Comparison of ENCODE assay signal across 8 mouse cellular contexts in genomic region chr12:49951821-49952220, GRCm38 (mm10).
DNase-seq lines count a peak whose midpoint lies in the region; ATAC-seq and TF ChIP-seq lines count a peak whose summit lies in the region.

No protein-coding gene starts in this region.

- H3K4me1 ChIP-seq in intestine, postnatal 0 days (replicated peaks; ENCODE audit: control insufficient read depth, insufficient read depth, low read length) = no peaks in the 10 kb centered on the region
- H3K4me1 ChIP-seq in intestine, embryonic 16.5 days (ENCODE audit: control insufficient read depth, insufficient read depth, low read length) = no peaks in the 10 kb centered on the region
- peaks cover 4% of the 10 kb centered on the region; the same call in 1 of the 2 replicates for H3K4me1 ChIP-seq in forebrain, embryonic 10.5 days

- H3K9ac ChIP-seq in intestine, postnatal 0 days (ENCODE audit: low read depth, low read length) = no peak overlapping the region
- H3K9ac ChIP-seq in intestine, embryonic 16.5 days (ENCODE audit: low read depth, low read length) = no peak overlapping the region

- no peak for ATAC-seq in intestine, postnatal 0 days
- ATAC-seq in intestine, embryonic 16.5 days = no peak
- no peak for ATAC-seq in Patski

- no peaks in the 10 kb centered on the region for H3K27me3 ChIP-seq in intestine, postnatal 0 days (replicated peaks; ENCODE audit: control insufficient read depth, insufficient read depth, low read length)
- H3K27me3 ChIP-seq in intestine, embryonic 16.5 days (replicated peaks; ENCODE audit: control insufficient read depth, insufficient read depth, low read length) = no peaks in the 10 kb centered on the region
- peaks cover 13% of the 10 kb centered on the region for H3K27me3 ChIP-seq in Patski
- H3K27me3 ChIP-seq in forebrain, embryonic 10.5 days (ENCODE audit: poor library complexity, severe bottlenecking) = no peaks in the 10 kb centered on the region

- peak; percentile 55 for TF ChIP-seq CTCF in intestine, postnatal 0 days (IDR thresholded peaks at IDR 0.05; ENCODE audit: low read depth)
- TF ChIP-seq CTCF in Patski (IDR thresholded peaks at IDR 0.05) = peak; percentile 32

- H3K4me3 ChIP-seq in intestine, postnatal 0 days (ENCODE audit: low read depth, low read length) = no peak overlapping the region
- H3K4me3 ChIP-seq in intestine, embryonic 16.5 days (ENCODE audit: low read length) = no peak overlapping the region
- H3K4me3 ChIP-seq in forebrain, embryonic 10.5 days = no peak overlapping the region

- in situ Hi-C loops in Patski (cut with MboI; ENCODE audit: low pct_unique_long_range_greater_than_20kb) = no loop called here

- H3K9me3 ChIP-seq in intestine, postnatal 0 days (ENCODE audit: control insufficient read depth) = no peaks in the 10 kb centered on the region
- no peaks in the 10 kb centered on the region for H3K9me3 ChIP-seq in intestine, embryonic 16.5 days (ENCODE audit: control insufficient read depth, low read length)
- H3K9me3 ChIP-seq in forebrain, embryonic 10.5 days = no peaks in the 10 kb centered on the region

- no peak overlapping the region for H3K4me2 ChIP-seq in intestine, postnatal 0 days (replicated peaks; ENCODE audit: low read depth)
- H3K4me2 ChIP-seq in intestine, embryonic 16.5 days (ENCODE audit: low read depth, low read length) = no peak overlapping the region

- CTCF ChIA-PET in Patski (lab: Charles Lee) = interaction anchor here (0.7 kb wide), 1 partner anchor 31 kb away, joined by 3 read pairs; no protein-coding TSS in a partner anchor

- DNase-seq in Patski (ENCODE audit: low read depth, low spot score) = no peak
- DNase-seq in forebrain, embryonic 10.5 days (ENCODE audit: extremely low spot score, low spot score) = peak; percentile 17
- peak; percentile 87 for DNase-seq in layer of hippocampus, adult 9-11 months
- DNase-seq in retina, postnatal 1 day = peak; percentile 23
- no peak for DNase-seq in urinary bladder, postnatal 25 days (ENCODE audit: low spot score)
- DNase-seq in spleen, adult 18-20 months = no peak

- POLR2A ChIA-PET in Patski (lab: Charles Lee) = no interaction called here

- WGBS in intestine, postnatal 0 days = 50% methylated on average over 5 of the region's 5 CpGs
- WGBS in intestine, embryonic 16.5 days = 50% methylated on average over 5 of the region's 5 CpGs
- 48% methylated on average over 5 of the region's 5 CpGs for WGBS in forebrain, embryonic 10.5 days

- no peaks in the 10 kb centered on the region for H3K36me3 ChIP-seq in intestine, postnatal 0 days (ENCODE audit: control insufficient read depth, insufficient read depth)
- no peaks in the 10 kb centered on the region for H3K36me3 ChIP-seq in intestine, embryonic 16.5 days (ENCODE audit: control insufficient read depth, insufficient read depth, low read length)
- H3K36me3 ChIP-seq in forebrain, embryonic 10.5 days (replicated peaks) = no peaks in the 10 kb centered on the region

- no peak overlapping the region for H3K27ac ChIP-seq in intestine, postnatal 0 days (ENCODE audit: low read depth, low read length)
- H3K27ac ChIP-seq in intestine, embryonic 16.5 days (ENCODE audit: low read length) = no peak overlapping the region
- no peak overlapping the region for H3K27ac ChIP-seq in forebrain, embryonic 10.5 days

Comparison
In these comparisons a context has a peak if more than half of its experiments do, and no peak if none do; other contexts are left out.
1. DNase-seq: peak in forebrain, embryonic 10.5 days (single experiment), layer of hippocampus, adult 9-11 months (single experiment) and retina, postnatal 1 day (single experiment); none in Patski (single experiment), urinary bladder, postnatal 25 days (single experiment) and spleen, adult 18-20 months (0 of 2).